Mouse (Mus musculus) monocyte, adult 2 months (primary cell): Measurements from ENCODE around the gene Pofut1.

Experiments used
- DNase-seq, 2 experiments: peaks; one replicate each; pipeline ENCODE4 v3.0.0; 2022; ENCODE audit warnings: low spot score in 2 of 2, low read depth in 1 of 2

The Pofut1 gene

GRCm38 (mm10) chr2:153241250-153242014 lies at the start of gene Pofut1, which contains the start of gene Plagl2:
Pofut1 (plus strand) TSS chr2:153241533.
Plagl2 (minus strand) TSS chr2:153241426.
- DNase-seq: peak; percentile 64 to 79

GRCm38 (mm10) chr2:153194255-153194654 lies 47.1 kb upstream of the Pofut1 start:
- DNase-seq: no peak

GRCm38 (mm10) chr2:153198485-153198884 lies 42.8 kb upstream of the Pofut1 start:
- peak in 1 of 2 experiments; percentile 51 for DNase-seq

GRCm38 (mm10) chr2:153199114-153199513 lies 42.2 kb upstream of the Pofut1 start:
- no peak for DNase-seq

- DNase-seq: no peak
Observed at GRCm38 (mm10) chr2:153202766-153203165, 38.6 kb upstream of the Pofut1 start.

- DNase-seq: no peak
Observed at GRCm38 (mm10) chr2:153208149-153208548, 33.2 kb upstream of the Pofut1 start.

GRCm38 (mm10) chr2:153209286-153209685 lies 32.0 kb upstream of the Pofut1 start:
- DNase-seq: no peak

GRCm38 (mm10) chr2:153211451-153211850 lies 29.9 kb upstream of the Pofut1 start:
- no peak for DNase-seq

- no peak for DNase-seq
Observed at GRCm38 (mm10) chr2:153213351-153213750, 28.0 kb upstream of the Pofut1 start.

GRCm38 (mm10) chr2:153214771-153215259 lies 26.5 kb upstream of the Pofut1 start:
- peak; percentile 67 to 72 for DNase-seq

GRCm38 (mm10) chr2:153215421-153215820 lies 25.9 kb upstream of the Pofut1 start:
- no peak for DNase-seq

GRCm38 (mm10) chr2:153217826-153218340 lies 23.4 kb upstream of the Pofut1 start:
- no peak for DNase-seq

- DNase-seq: no peak
Observed at GRCm38 (mm10) chr2:153218516-153218915, 22.8 kb upstream of the Pofut1 start.

GRCm38 (mm10) chr2:153221620-153222019 lies 19.7 kb upstream of the Pofut1 start:
- no peak for DNase-seq

- no peak for DNase-seq
Observed at GRCm38 (mm10) chr2:153222130-153222529, 19.2 kb upstream of the Pofut1 start.

- no peak for DNase-seq
Observed at GRCm38 (mm10) chr2:153222566-153222965, 18.8 kb upstream of the Pofut1 start.

- no peak for DNase-seq
Observed at GRCm38 (mm10) chr2:153224946-153225594, 16.3 kb upstream of the Pofut1 start, which contains the start of gene Tspyl3. Tspyl3 (minus strand) TSS chr2:153225441.

- no peak for DNase-seq
Observed at GRCm38 (mm10) chr2:153225595-153225953, 15.8 kb upstream of the Pofut1 start.

GRCm38 (mm10) chr2:153227959-153228358 lies 13.4 kb upstream of the Pofut1 start:
- no peak for DNase-seq

GRCm38 (mm10) chr2:153228523-153228922 lies 12.8 kb upstream of the Pofut1 start:
- no peak for DNase-seq

- DNase-seq: no peak
Observed at GRCm38 (mm10) chr2:153237193-153237592, 4.1 kb upstream of the Pofut1 start.

GRCm38 (mm10) chr2:153237891-153238290 lies 3.4 kb upstream of the Pofut1 start:
- no peak for DNase-seq
